Comparison of ENCODE assay signal across 7 mouse cellular contexts in the genomic region with DNA sequence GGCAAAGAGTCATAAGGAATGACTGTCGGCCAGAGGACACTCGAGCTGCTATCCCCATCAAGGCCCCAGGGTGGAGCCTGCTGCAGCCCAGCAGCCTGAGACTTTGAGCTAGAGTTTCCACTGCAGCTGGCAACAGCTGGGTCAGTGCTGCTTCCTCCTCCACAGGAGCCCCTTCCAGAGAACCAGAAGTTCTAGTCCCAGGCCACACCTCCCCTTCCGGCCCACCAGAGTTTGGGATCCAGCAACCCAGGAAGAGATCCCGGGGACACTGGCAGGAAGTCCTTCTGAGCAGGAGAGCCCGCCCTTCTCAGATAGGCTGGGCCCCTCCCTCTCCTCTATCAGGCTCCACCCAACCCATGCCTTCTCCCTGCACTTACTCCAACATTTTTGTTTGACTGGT. TPM values are rescaled to one million over a fixed set of nuclear protein-coding genes. Genes with fewer than 3 reads are reported as not detected.
DNase-seq lines count a peak whose midpoint lies in the region; ATAC-seq and TF ChIP-seq lines count a peak whose summit lies in the region.

No protein-coding gene starts in this region.

- under 1% methylated on average over 5 of the region's 5 CpGs for WGBS in intestine, embryonic 15.5 days

- no peaks in the 10 kb centered on the region for H3K9me3 ChIP-seq in intestine, embryonic 15.5 days

- H3K4me3 ChIP-seq in bone marrow macrophage, adult 2 months (ENCODE audit: insufficient read depth, low read length) = peak overlapping the region; percentile 23; the same call in 1 of the 2 replicates
- H3K4me3 ChIP-seq in intestine, embryonic 15.5 days (replicated peaks) = peak overlapping the region; percentile 6; the same call in 1 of the 2 replicates

- peaks cover 16% of the 10 kb centered on the region for H3K4me1 ChIP-seq in bone marrow macrophage, adult 2 months (ENCODE audit: control insufficient read depth, insufficient read depth, low read length)
- H3K4me1 ChIP-seq in intestine, embryonic 15.5 days (replicated peaks) = peaks cover 19% of the 10 kb centered on the region; the same call in 1 of the 2 replicates

- H3K9ac ChIP-seq in intestine, embryonic 15.5 days = 0 out of 2 replicates have a peak overlapping the region, but pooled peaks have one; percentile 28

- no peaks in the 10 kb centered on the region for H3K36me3 ChIP-seq in intestine, embryonic 15.5 days

- H3K27ac ChIP-seq in bone marrow macrophage, adult 2 months (ENCODE audit: insufficient read depth, low read depth, low read length) = peak overlapping the region; percentile 23
- H3K27ac ChIP-seq in intestine, embryonic 15.5 days = peak overlapping the region; percentile 88

- peak; percentile 70 for DNase-seq in MN1 (ENCODE audit: low spot score)
- peak; percentile 77 to 79 for DNase-seq in gastrocnemius, adult 8-10 months (ENCODE audit: low spot score in 2 of 2)
- DNase-seq in lung, adult 18-20 months = peak; percentile 92 to 96
- peak; percentile 79 for DNase-seq in ovary, postnatal 36 days (ENCODE audit: low spot score)
- peak; percentile 80 for DNase-seq in yolk sac, embryonic 10.5 days (ENCODE audit: low spot score)

- H3K4me2 ChIP-seq in intestine, embryonic 15.5 days (replicated peaks) = peak overlapping the region; percentile 45

- TF ChIP-seq CTCF in bone marrow macrophage, adult 2 months (IDR thresholded peaks at IDR 0.05; ENCODE audit: low read depth, low read length) = no peak

- TF ChIP-seq POLR2A in bone marrow macrophage, adult 2 months (IDR thresholded peaks at IDR 0.05; ENCODE audit: borderline replicate concordance, low read depth, low read length) = no peak

- no peaks in the 10 kb centered on the region for H3K27me3 ChIP-seq in intestine, embryonic 15.5 days (replicated peaks)

- ATAC-seq in intestine, embryonic 15.5 days = peak; percentile 98

RNA-seq across cellular contexts. Expression of gene Rbms2, which starts 30.5 kb away (rescaled TPM):
- polyA plus RNA-seq in bone marrow macrophage, adult 2 months (2012; ENCODE audit: insufficient read depth, insufficient read length, missing spikeins) = 39.4 and 39.8 TPM in 2 replicates
- 10 to 100 TPM; 53.5 to 63.6 (median 60.7) TPM for total RNA-seq in gastrocnemius, adult 8-10 months (2022)
- polyA plus RNA-seq in intestine, embryonic 15.5 days (2015; fragmentation: Nextera tagmentation; extraction: Ambion mirVana) = 24.8 and 27.0 TPM in 2 replicates

RNA-seq across cellular contexts. Expression of gene Gls2, which starts 44.7 kb away (rescaled TPM):
- polyA plus RNA-seq in bone marrow macrophage, adult 2 months (2012; ENCODE audit: insufficient read depth, insufficient read length, missing spikeins) = not detected in 2 replicates
- under 1 TPM; 0.36 to 0.97 (median 0.58) TPM for total RNA-seq in gastrocnemius, adult 8-10 months (2022)
- 1.8 and 3.3 TPM in 2 replicates for polyA plus RNA-seq in intestine, embryonic 15.5 days (2015; fragmentation: Nextera tagmentation; extraction: Ambion mirVana)

RNA-seq across cellular contexts. Expression of gene Baz2a, which starts 58.2 kb away (rescaled TPM):
- 49.0 and 52.9 TPM in 2 replicates for polyA plus RNA-seq in bone marrow macrophage, adult 2 months (2012; ENCODE audit: insufficient read depth, insufficient read length, missing spikeins)
- 10 to 100 TPM; 11.3 to 13.9 (median 12.6) TPM for total RNA-seq in gastrocnemius, adult 8-10 months (2022)
- polyA plus RNA-seq in intestine, embryonic 15.5 days (2015; fragmentation: Nextera tagmentation; extraction: Ambion mirVana) = 11.7 and 12.5 TPM in 2 replicates

Comparison
In these comparisons a context has a peak if more than half of its experiments do, and no peak if none do; other contexts are left out.
1. Peak in every context shown above with its lines: DNase-seq, ATAC-seq, H3K4me3 ChIP-seq and H3K27ac ChIP-seq.